Mouse (Mus musculus) heart, postnatal 0 days (tissue): ENCODE measurements around the gene Tpcn2.

Experiments used
- CTCF ChIP-seq: IDR thresholded peaks from 2 replicates; pipeline ENCODE4 v1.5.1; 2016; ENCODE audit warnings: antibody characterized with exemption, control low read depth, low read depth
- EP300 ChIP-seq: IDR thresholded peaks from 2 replicates; pipeline ENCODE4 v1.6.1; 2016; ENCODE audit warnings: antibody characterized with exemption, low read depth

DNA sequence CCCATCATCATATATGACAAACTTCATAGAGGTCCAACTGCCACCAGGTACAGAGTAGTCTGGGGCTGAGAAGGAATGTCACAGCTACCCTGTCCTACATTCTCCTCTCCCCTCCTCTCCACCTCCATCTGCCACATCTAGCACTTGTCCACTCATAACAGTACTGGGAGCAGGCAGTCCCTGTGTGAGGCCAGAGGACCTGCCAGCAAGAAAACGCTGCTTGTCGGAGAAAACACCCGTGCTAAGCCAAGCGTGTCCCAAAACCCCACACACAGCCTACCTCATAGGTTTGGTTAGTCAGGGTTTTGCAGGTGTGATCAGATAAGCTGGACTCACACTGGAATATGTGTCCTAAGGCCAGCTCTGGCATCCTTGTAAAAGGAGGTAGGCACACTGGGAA is 42.9 kb downstream of the Tpcn2 start:
- no peak for TF ChIP-seq CTCF
- TF ChIP-seq EP300: no peak
